In genomic region chr9:41610347-41610746, GRCm38 (mm10) we compare ENCODE assay signal across 14 mouse cellular contexts.
A peak's percentile ranks its signal among the peaks of the same experiment; 100 is the strongest.
DNase-seq lines count a peak whose midpoint lies in the region; ATAC-seq lines count a peak whose summit lies in the region.
"Had no signal": no experiment of that assay in that cellular context is flagged by ENCODE, and none has a peak within 500 bp of the region (broad histone marks: within the 10 kb centered on the region; RNA-seq: fewer than 3 reads in every experiment).

No protein-coding gene starts in this region.

- H3K4me2 ChIP-seq in embryonic facial prominence, embryonic 12.5 days (replicated peaks) = no peak overlapping the region
- no peak overlapping the region for H3K4me2 ChIP-seq in hindbrain, embryonic 12.5 days (replicated peaks)
- H3K4me2 ChIP-seq in midbrain, embryonic 13.5 days (replicated peaks) = 0 out of 2 replicates have a peak overlapping the region, but pooled peaks have one; percentile 2
- H3K4me2 ChIP-seq: stomach, embryonic 15.5 days had no signal

- DNase-seq in heart, embryonic 10.5 days (ENCODE audit: low spot score) = no peak
- no peak for DNase-seq in heart, postnatal 4 days
- no peak for DNase-seq in frontal cortex, postnatal 14 days (ENCODE audit: low spot score in 2 of 2)
- no peak for DNase-seq in frontal cortex, postnatal 36 days (ENCODE audit: low spot score in 2 of 2)
- no peak for DNase-seq in kidney, postnatal 25 days
- DNase-seq: adrenal gland, postnatal 14 days; B cell, adult 2 months; cerebellum, adult 2 months; kidney, postnatal 10 days; liver had no signal

- peaks cover 35% of the 10 kb centered on the region for H3K4me1 ChIP-seq in heart, embryonic 10.5 days
- H3K4me1 ChIP-seq in embryonic facial prominence, embryonic 12.5 days = peaks cover 46% of the 10 kb centered on the region
- H3K4me1 ChIP-seq in hindbrain, embryonic 12.5 days = peaks cover 52% of the 10 kb centered on the region
- H3K4me1 ChIP-seq in midbrain, embryonic 13.5 days (replicated peaks) = peaks cover 70% of the 10 kb centered on the region

- H3K27ac ChIP-seq in heart, embryonic 10.5 days = peak overlapping the region; percentile 75; the same call in 1 of the 2 replicates
- peak overlapping the region; percentile 96 for H3K27ac ChIP-seq in embryonic facial prominence, embryonic 12.5 days
- H3K27ac ChIP-seq in hindbrain, embryonic 12.5 days = peak overlapping the region; percentile 96
- peak overlapping the region; percentile 97 for H3K27ac ChIP-seq in midbrain, embryonic 13.5 days
- H3K27ac ChIP-seq: stomach, embryonic 15.5 days had no signal

- no peak overlapping the region for H3K4me3 ChIP-seq in heart, embryonic 10.5 days
- no peak overlapping the region for H3K4me3 ChIP-seq in embryonic facial prominence, embryonic 12.5 days
- H3K4me3 ChIP-seq in hindbrain, embryonic 12.5 days = no peak overlapping the region
- H3K4me3 ChIP-seq in midbrain, embryonic 13.5 days (replicated peaks) = no peak overlapping the region
- H3K4me3 ChIP-seq: stomach, embryonic 15.5 days had no signal

- no peaks in the 10 kb centered on the region for H3K27me3 ChIP-seq in heart, embryonic 10.5 days (ENCODE audit: insufficient read depth, poor library complexity, severe bottlenecking)
- no peaks in the 10 kb centered on the region for H3K27me3 ChIP-seq in embryonic facial prominence, embryonic 12.5 days
- H3K27me3 ChIP-seq in hindbrain, embryonic 12.5 days = no peaks in the 10 kb centered on the region
- no peaks in the 10 kb centered on the region for H3K27me3 ChIP-seq in midbrain, embryonic 13.5 days
- H3K27me3 ChIP-seq: stomach, embryonic 15.5 days had no signal

- no peaks in the 10 kb centered on the region for H3K36me3 ChIP-seq in heart, embryonic 10.5 days
- H3K36me3 ChIP-seq in embryonic facial prominence, embryonic 12.5 days = no peaks in the 10 kb centered on the region
- no peaks in the 10 kb centered on the region for H3K36me3 ChIP-seq in hindbrain, embryonic 12.5 days
- H3K36me3 ChIP-seq in midbrain, embryonic 13.5 days = 0 out of 2 replicates have a peak, but pooled peaks cover 3% of the 10 kb centered on the region
- H3K36me3 ChIP-seq: stomach, embryonic 15.5 days had no signal

- H3K9me3 ChIP-seq in heart, embryonic 10.5 days = no peaks in the 10 kb centered on the region
- no peaks in the 10 kb centered on the region for H3K9me3 ChIP-seq in embryonic facial prominence, embryonic 12.5 days
- no peaks in the 10 kb centered on the region for H3K9me3 ChIP-seq in hindbrain, embryonic 12.5 days (replicated peaks)
- no peaks in the 10 kb centered on the region for H3K9me3 ChIP-seq in midbrain, embryonic 13.5 days
- H3K9me3 ChIP-seq: stomach, embryonic 15.5 days had no signal

- H3K9ac ChIP-seq in embryonic facial prominence, embryonic 12.5 days = no peak overlapping the region; the same call in 1 of the 2 replicates
- H3K9ac ChIP-seq in hindbrain, embryonic 12.5 days = 0 out of 2 replicates have a peak overlapping the region, but pooled peaks have one; percentile 28
- H3K9ac ChIP-seq in midbrain, embryonic 13.5 days (replicated peaks) = peak overlapping the region; percentile 17; the same call in 1 of the 2 replicates
- H3K9ac ChIP-seq: stomach, embryonic 15.5 days had no signal

- 63% methylated on average over 4 of the region's 4 CpGs for WGBS in heart, embryonic 10.5 days
- 26% methylated on average over 4 of the region's 4 CpGs for WGBS in embryonic facial prominence, embryonic 12.5 days
- 30% methylated on average over 4 of the region's 4 CpGs for WGBS in hindbrain, embryonic 12.5 days
- WGBS in midbrain, embryonic 13.5 days = 9% methylated on average over 4 of the region's 4 CpGs

- no peak for ATAC-seq in embryonic facial prominence, embryonic 12.5 days (ENCODE audit: insufficient number of reproducible peaks, insufficient read depth, low FRiP score, low TSS enrichment)
- ATAC-seq in hindbrain, embryonic 12.5 days (ENCODE audit: low FRiP score) = no peak
- no peak for ATAC-seq in midbrain, embryonic 13.5 days
